Mouse (Mus musculus): ENCODE data around the gene Zswim3. TPM values are rescaled to one million over a fixed set of nuclear protein-coding genes. Genes with fewer than 3 reads are reported as not detected.
"Not testable (repeated sequence)": the region's sequence is repeated elsewhere in the genome, so short reads cannot be mapped to it uniquely, and the experiment has no call there.

Gene Zswim3
- total and polyA plus RNA-seq, 3 experiments: 4.7 to 5.9 TPM; not detected in 1

- H3K9ac ChIP-seq (ENCODE audit: control insufficient read depth, low read depth, low read length, poor library complexity, severe bottlenecking); H3K4me1 ChIP-seq (ENCODE audit: control insufficient read depth in 1 of 2, insufficient read depth in 2 of 2, low read length in 2 of 2); H3K4me3 ChIP-seq (ENCODE audit: control insufficient read depth in 1 of 2, insufficient read depth in 1 of 2, low read depth in 2 of 2, low read length in 2 of 2); H3K27me3 ChIP-seq (ENCODE audit: control insufficient read depth in 1 of 2, insufficient read depth in 2 of 2, low read length in 2 of 2); H3K27ac ChIP-seq (ENCODE audit: control insufficient read depth, low read depth, low read length); H3K9me3 ChIP-seq (replicated peaks; ENCODE audit: insufficient read depth, low read length): not testable (repeated sequence)
- Histone ChIP-seq H3K36me3 (ENCODE audit: control insufficient read depth in 1 of 2, insufficient read depth in 2 of 2, low read length in 2 of 2) (peaks cover 0 to 15% of the 10 kb centered on the region in 2 experiments; a peak in 3 of 4 replicates), H3K79me2 (ENCODE audit: control insufficient read depth, insufficient read depth, low read length, poor library complexity) (peaks cover 15% of the 10 kb centered on the region)
- TF ChIP-seq RAD21 (IDR thresholded peaks at IDR 0.05; ENCODE audit: low read depth, low read length) (peak; percentile 6), CTCF (IDR thresholded peaks at IDR 0.05 in 2 of 3, conservative IDR thresholded peaks at IDR 0.05 in 1 of 3; ENCODE audit: control insufficient read depth in 1 of 3, insufficient read depth in 1 of 3, low read depth in 2 of 3, low read length in 3 of 3, poor library complexity in 1 of 3, severe bottlenecking in 1 of 3) (peak; percentile 12 to 44 (median 22); a peak in 3 of 6 replicates), MYC (IDR thresholded peaks at IDR 0.05; ENCODE audit: low read depth, low read length) (peak; percentile 79), TBP (IDR thresholded peaks at IDR 0.05; ENCODE audit: low read depth, low read length) (0 out of 2 replicates have a peak, but pooled peaks have one; percentile 22)
- DNase-seq (ENCODE audit: low read depth, low spot score): peak; percentile 58
Observed at GRCm38 (mm10) chr2:164798554-164798953, 6.3 kb upstream of the Zswim3 start.

GRCm38 (mm10) chr2:164800252-164801004 is 4.5 kb upstream of the Zswim3 start:
- Histone ChIP-seq H3K9me3 (replicated peaks; ENCODE audit: insufficient read depth, low read length) (no peaks in the 10 kb centered on the region), H3K27ac (ENCODE audit: control insufficient read depth, low read depth, low read length) (no peak overlapping the region), H3K79me2 (ENCODE audit: control insufficient read depth, insufficient read depth, low read length, poor library complexity) (peaks cover 26% of the 10 kb centered on the region), H3K4me3 (ENCODE audit: control insufficient read depth in 1 of 2, insufficient read depth in 1 of 2, low read depth in 2 of 2, low read length in 2 of 2) (no peak overlapping the region), H3K36me3 (ENCODE audit: control insufficient read depth in 1 of 2, insufficient read depth in 2 of 2, low read length in 2 of 2) (peaks cover 0 to 11% of the 10 kb centered on the region in 2 experiments; a peak in 3 of 4 replicates), H3K27me3 (ENCODE audit: control insufficient read depth in 1 of 2, insufficient read depth in 2 of 2, low read length in 2 of 2) (no peaks in the 10 kb centered on the region), H3K4me1 (ENCODE audit: control insufficient read depth in 1 of 2, insufficient read depth in 2 of 2, low read length in 2 of 2) (peaks cover 7 to 10% of the 10 kb centered on the region in 2 experiments; a peak in 3 of 4 replicates), H3K9ac (ENCODE audit: control insufficient read depth, low read depth, low read length, poor library complexity, severe bottlenecking) (no peak overlapping the region)
- DNase-seq (ENCODE audit: low read depth, low spot score): no peak
- TF ChIP-seq JUND (IDR thresholded peaks at IDR 0.05; ENCODE audit: low read depth, low read length): no peak
- no peak for TF ChIP-seq BHLHE40 (IDR thresholded peaks at IDR 0.05; ENCODE audit: borderline replicate concordance, low read depth, low read length)
- no peak for TF ChIP-seq POLR2A (IDR thresholded peaks at IDR 0.05; ENCODE audit: control insufficient read depth in 1 of 2, insufficient read depth in 1 of 2, low read depth in 1 of 2, low read length in 2 of 2, poor library complexity in 1 of 2)
- TF ChIP-seq GATA1 (IDR thresholded peaks at IDR 0.05; ENCODE audit: low read depth, low read length): no peak
- no peak for TF ChIP-seq ZNF384 (IDR thresholded peaks at IDR 0.05; ENCODE audit: low read depth, low read length)
- TF ChIP-seq ZMIZ1 (IDR thresholded peaks at IDR 0.05; ENCODE audit: low read depth, low read length): no peak

GRCm38 (mm10) chr2:164803201-164803920 is 1.5 kb upstream of the Zswim3 start:
- no peaks in the 10 kb centered on the region for H3K27me3 ChIP-seq (ENCODE audit: control insufficient read depth in 1 of 2, insufficient read depth in 2 of 2, low read length in 2 of 2)
- peak overlapping the region; percentile 71 to 78 for H3K4me3 ChIP-seq (ENCODE audit: control insufficient read depth in 1 of 2, insufficient read depth in 1 of 2, low read depth in 2 of 2, low read length in 2 of 2)
- H3K9me3 ChIP-seq (replicated peaks; ENCODE audit: insufficient read depth, low read length): no peaks in the 10 kb centered on the region
- TF ChIP-seq HCFC1 (IDR thresholded peaks at IDR 0.05; ENCODE audit: low read depth, low read length) (no peak), ZNF384 (IDR thresholded peaks at IDR 0.05; ENCODE audit: low read depth, low read length) (peak; percentile 80)
- H3K79me2 ChIP-seq (ENCODE audit: control insufficient read depth, insufficient read depth, low read length, poor library complexity): peaks cover 30% of the 10 kb centered on the region
- no peak overlapping the region; the same call in 1 of the 2 replicates for H3K27ac ChIP-seq (ENCODE audit: control insufficient read depth, low read depth, low read length)
- peaks cover 7 to 17% of the 10 kb centered on the region in 2 experiments; a peak in 3 of 4 replicates for H3K4me1 ChIP-seq (ENCODE audit: control insufficient read depth in 1 of 2, insufficient read depth in 2 of 2, low read length in 2 of 2)
- peaks cover 0 to 18% of the 10 kb centered on the region in 2 experiments; a peak in 3 of 4 replicates for H3K36me3 ChIP-seq (ENCODE audit: control insufficient read depth in 1 of 2, insufficient read depth in 2 of 2, low read length in 2 of 2)
- peak overlapping the region; percentile 86 for H3K9ac ChIP-seq (ENCODE audit: control insufficient read depth, low read depth, low read length, poor library complexity, severe bottlenecking)
- no peak for DNase-seq (ENCODE audit: low read depth, low spot score)

Measured in MEL (cell line).